Mouse (Mus musculus): Measurements from ENCODE around the gene Stard10.
A peak's percentile ranks its signal among the peaks of the same experiment; 100 is the strongest.

The Stard10 gene

DNA sequence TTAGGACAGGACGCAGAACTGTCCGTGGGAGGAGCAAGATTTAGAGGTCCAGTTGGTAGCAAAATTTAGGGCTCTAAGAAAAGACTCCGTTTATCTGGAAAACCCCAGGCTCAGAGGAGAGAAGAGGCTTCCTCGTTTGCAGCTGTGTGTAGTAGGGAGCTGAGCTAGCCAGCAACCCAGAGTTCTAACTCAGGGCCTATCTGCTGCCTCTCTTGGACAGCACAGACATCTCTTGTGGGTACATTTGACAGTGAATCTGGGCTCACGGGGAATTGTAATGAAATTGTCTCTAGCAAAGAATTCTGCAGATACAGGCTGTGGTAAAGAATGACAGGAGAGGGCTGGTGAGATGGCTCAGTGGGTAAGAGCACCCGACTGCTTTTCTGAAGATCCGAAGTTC lies 14.2 kb upstream of the Stard10 start:
- no peak for DNase-seq (ENCODE audit: low read depth, low spot score)

GRCm38 (mm10) chr7:101306841-101307240 lies 10.0 kb upstream of the Stard10 start:
- no peak for DNase-seq (ENCODE audit: low read depth, low spot score)

DNA sequence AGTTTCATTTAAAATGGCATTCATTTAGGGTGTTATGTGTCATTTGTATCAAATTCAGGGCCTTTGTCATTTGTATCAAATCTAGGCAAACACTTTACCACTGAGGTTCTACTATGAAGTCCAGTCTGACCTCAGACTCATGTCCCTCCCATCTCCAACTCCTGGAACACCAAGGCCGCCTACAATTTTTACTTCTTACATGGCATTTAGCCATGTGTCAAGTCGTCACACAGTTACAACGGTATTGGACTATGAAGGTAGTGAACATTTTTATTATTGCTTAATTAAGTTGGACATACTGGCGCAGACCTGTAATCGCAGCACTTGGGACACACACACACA lies 6.9 kb upstream of the Stard10 start:
- no peak for DNase-seq (ENCODE audit: low read depth, low spot score)

GRCm38 (mm10) chr7:101310327-101311028 lies 6.4 kb upstream of the Stard10 start:
- peak; percentile 99 for DNase-seq (ENCODE audit: low read depth, low spot score)

GRCm38 (mm10) chr7:101311061-101311460 lies 5.8 kb upstream of the Stard10 start:
- no peak for DNase-seq (ENCODE audit: low read depth, low spot score)

DNA sequence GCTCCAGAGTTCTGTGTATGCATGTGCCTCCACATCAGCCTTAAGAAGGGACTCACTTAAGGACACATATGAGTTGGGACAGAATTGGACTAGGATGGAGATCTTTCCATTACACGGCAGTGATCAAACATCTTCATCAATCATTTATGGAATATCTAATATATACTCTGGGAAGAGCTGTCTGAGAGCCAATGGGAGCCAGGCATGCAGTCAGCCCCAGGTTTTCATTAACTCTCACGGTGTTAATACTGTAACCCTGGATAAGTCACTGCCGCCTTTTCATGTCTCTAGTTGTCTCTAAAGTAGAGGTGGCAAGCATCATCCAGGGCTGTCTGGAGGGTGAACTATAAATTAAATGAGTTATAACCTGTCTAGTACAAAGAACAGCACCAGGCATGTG lies 3.9 kb upstream of the Stard10 start:
- no peak for DNase-seq (ENCODE audit: low read depth, low spot score)

- DNase-seq (ENCODE audit: low read depth, low spot score), result no peak
Measured at GRCm38 (mm10) chr7:101314396-101314795, 2.5 kb upstream of the Stard10 start.

DNA sequence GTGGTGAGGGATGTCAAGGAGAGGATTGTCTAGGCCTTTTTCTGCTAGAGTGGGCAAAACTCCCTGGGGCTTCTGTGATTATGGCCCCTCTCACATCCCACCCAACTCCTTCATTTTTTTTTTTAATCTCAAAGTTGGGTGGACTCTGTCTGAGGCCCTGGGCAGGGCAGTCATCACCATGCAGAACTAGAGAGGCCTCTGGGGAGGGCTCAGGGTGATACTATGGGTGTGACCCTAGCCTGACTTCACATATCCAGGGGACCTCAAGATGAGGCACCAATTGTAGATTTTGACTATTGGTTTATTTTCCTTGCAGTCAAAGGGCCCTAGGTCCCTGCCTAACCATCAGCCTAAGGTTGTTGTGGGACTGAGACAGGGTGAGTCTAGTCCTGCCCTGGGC lies 1.2 kb upstream of the Stard10 start:
- no peak for DNase-seq (ENCODE audit: low read depth, low spot score)

DNA sequence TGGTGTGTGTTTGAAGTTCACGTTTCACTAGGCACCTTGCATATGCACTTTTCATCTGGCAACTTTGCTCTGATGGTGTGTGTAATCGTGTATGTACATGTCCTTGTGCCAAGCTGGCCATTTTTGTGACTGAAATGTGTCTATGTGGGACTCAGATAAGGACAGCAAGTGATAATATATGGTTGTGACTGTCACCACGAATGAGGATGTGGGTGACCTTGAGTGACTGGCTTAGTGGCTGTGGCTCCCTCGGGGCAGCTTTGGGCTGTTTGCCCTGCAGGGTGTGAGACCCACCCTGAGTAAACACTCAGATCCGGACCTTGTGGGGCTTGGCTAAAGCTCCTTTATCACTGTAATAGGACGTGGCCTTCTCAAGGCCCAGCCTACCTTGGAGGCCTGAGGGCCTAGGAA lies 290 bp upstream of the Stard10 start:
- no peak for DNase-seq (ENCODE audit: low read depth, low spot score)

DNA sequence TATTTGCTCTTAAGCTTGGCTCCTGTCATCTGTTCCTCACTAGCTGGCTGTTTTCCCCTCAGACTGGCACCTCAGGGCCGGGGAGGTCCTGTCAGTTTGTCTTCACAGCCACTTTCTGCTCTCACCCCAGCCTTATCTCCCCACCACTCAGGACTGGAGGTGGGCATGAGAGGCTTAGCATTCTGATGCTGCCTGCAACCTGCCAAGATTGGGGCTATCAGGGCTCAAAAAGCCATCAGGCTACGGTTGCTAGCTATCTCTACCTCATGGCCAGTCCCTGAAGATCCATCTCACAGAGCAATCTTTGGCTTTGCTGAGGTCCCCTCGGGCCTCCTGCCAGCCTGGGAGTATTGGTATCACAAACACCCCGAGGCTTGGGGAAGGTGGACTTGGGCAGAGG lies 2.0 kb downstream of the Stard10 start:
- DNase-seq (ENCODE audit: low read depth, low spot score), result no peak

- DNase-seq (ENCODE audit: low read depth, low spot score), result no peak
Measured at GRCm38 (mm10) chr7:101319796-101320195, 2.9 kb downstream of the Stard10 start.

DNA sequence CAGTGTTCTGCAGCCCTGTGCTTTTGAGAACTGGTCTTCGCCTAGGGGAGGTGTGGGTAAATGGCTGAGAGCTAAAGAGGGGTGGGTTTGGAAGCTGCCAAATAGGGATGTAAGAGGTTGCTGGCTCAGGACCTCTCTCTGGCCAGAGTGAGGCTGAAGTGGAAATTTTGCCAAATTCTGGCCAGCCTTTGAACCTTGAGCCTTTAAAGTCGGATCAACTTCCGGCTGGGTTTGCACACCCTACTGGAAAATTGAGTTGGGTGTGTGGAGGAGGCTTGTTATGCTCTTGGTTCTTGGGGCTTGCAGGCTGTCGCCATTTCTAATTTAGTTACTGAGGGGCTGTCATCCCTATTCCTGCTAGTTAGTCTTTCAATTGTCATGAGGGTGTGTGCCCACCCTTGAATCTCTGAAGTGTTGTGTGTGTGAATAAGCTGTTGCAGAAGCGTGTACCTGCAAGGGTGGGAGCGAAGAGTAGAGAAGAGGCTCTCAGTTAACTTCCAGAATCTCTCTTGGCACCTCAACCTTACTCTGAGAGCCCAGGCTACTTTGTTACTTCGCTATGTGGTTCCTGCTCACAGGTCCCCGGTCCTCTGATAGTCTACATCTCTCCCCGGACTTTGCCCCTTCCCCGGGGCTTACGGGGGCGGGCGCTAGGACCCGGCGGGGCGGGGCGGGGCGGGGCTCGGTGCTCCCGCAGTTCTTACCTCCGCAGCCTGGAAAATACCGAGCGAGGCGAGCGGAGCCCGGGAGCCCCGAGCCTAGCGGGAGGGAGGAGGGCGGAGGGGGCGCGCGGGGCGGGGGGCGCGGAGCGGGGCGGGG lies 3.7 kb downstream of the Stard10 start:
- no peak for DNase-seq (ENCODE audit: low read depth, low spot score)

- DNase-seq (ENCODE audit: low read depth, low spot score), result peak; percentile 56
Measured at GRCm38 (mm10) chr7:101321218-101321827, 4.4 kb downstream of the Stard10 start.

DNA sequence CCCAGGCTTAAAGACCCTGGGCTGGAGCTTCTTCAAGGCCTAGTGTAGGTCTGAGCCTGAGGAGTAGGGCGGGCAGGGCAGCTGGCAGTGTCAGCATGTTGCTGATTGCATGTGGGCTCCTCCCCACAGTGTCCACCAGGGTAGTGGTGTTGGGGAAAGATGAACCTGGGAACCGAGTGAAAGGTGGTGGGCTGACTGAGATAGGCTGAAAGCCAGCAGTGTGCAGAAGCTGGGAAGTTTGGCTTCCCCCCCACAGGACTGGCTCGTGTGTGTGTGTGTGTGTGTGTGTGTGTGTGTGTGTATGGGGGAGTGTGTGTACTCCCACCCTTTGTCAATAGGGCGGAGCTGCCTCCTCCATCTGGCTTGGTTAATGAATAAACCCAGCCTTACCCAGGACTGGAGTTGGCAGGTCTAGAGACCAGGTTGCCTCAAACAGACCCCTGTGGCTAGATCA lies 6.3 kb downstream of the Stard10 start:
- DNase-seq (ENCODE audit: low read depth, low spot score), result no peak

GRCm38 (mm10) chr7:101324142-101324962 lies 7.5 kb downstream of the Stard10 start:
- DNase-seq (ENCODE audit: low read depth, low spot score), result no peak

DNA sequence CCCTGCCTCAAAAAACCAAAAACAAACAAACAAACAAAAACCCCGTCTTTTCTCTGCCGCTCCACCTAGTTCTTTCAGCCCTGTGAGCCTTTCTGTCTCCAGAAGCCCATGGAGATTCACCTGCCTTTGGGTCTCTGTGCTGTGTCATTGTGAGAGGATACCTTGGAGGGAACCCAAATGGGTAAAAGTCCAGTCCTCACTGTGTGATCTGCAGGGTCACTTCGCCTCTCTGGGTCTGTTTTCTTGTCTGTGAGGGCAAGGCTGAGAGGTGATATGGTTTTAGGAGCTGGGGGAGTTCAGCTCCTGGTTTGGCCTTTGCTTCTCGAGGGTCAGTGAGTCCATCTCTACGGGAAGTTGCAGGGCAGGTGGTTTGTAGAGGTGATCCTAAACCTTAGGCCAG lies 9.1 kb downstream of the Stard10 start:
- DNase-seq (ENCODE audit: low read depth, low spot score), result no peak

DNA sequence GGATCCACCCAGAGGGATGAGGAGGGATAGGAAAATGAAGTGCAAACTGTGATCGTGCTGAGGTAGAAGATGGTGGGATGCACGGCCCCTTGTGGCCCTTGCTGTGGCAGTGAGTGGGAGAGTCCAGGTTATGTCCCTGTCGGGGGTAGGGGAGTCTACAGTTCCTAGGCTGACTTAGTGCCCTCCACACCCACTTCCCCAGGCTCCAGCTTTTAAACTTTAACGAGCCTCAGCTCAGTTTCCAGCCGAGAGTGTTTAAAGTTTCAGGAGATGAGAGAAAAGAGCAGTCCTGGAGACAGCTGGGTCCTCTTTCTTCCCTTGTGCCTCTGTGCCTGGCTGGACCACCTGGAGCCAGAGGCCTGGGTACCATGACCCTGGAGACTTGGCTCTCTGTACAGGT lies 10.4 kb downstream of the Stard10 start:
- no peak for DNase-seq (ENCODE audit: low read depth, low spot score)

- no peak for DNase-seq (ENCODE audit: low read depth, low spot score)
Measured at GRCm38 (mm10) chr7:101327786-101328185, 10.9 kb downstream of the Stard10 start.

DNA sequence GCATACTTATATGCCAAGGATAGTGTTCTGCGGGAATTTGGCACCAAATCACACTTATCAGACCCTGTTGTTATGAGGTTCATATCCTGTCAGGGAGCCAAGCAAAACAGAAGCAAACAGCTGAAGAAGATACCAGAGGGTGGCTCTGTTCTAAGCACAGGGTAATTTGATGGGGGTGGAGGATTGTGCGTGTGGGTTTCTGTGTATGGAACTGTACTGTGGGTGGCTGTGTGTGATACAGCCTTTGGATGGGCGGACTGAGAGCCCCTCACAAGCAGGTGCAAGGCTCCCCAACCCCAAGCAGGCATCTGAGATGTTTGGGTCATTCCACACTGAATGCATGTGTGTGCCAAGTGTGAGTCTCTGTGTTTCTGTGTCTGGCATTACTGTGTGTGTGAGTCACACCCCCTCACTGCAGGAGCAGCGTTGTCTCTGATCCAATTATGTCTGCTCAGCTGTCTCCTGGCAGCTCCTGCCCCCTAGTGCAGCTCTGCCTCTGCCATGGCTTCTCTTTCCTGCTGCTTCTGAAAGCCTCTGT lies 11.8 kb downstream of the Stard10 start:
- no peak for DNase-seq (ENCODE audit: low read depth, low spot score)

DNA sequence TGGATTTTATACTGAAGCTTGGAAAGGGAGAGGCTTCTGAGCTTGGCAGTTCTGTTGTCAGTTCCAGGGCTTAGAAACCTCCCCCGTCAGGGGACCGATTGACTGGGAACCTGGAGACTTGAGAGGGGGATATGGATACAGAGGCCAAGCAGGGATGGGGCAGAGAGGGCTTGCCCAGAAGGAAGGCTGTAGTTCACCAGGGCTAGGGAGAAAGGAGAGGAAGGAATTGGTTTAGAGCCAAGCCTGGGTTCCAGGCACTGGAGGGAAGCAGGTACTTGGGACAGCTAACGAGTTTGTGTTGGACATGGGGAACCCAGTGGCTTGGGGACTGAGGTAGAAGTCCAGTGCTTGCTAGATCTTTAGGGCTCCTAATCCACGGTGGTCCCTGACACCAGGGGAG lies 12.7 kb downstream of the Stard10 start:
- DNase-seq (ENCODE audit: low read depth, low spot score), result no peak

- DNase-seq (ENCODE audit: low read depth, low spot score), result no peak
Measured at GRCm38 (mm10) chr7:101330074-101330840, 13.4 kb downstream of the Stard10 start.
